ENCODE assay signal across 30 mouse cellular contexts in genomic region chr2:150623957-150624356, GRCm38 (mm10). TPM values are rescaled to one million over a fixed set of nuclear protein-coding genes. Genes with fewer than 3 reads are reported as not detected.
"Had no signal": no experiment of that assay in that cellular context is flagged by ENCODE, and none has a peak within 500 bp of the region (broad histone marks: within the 10 kb centered on the region; RNA-seq: fewer than 3 reads in every experiment).

No protein-coding gene starts in this region.

- ATAC-seq: hindbrain, embryonic 16.5 days; inflammation-experienced regulatory T-cells, adult 6 months; intestine, embryonic 15.5 days; intestine, postnatal 0 days had no signal

- H3K27ac ChIP-seq: heart, embryonic 10.5 days; hindbrain, embryonic 12.5 days; hindbrain, embryonic 14.5 days; intestine, embryonic 15.5 days; kidney, postnatal 0 days; limb, embryonic 13.5 days; limb, embryonic 15.5 days had no signal

- H3K4me2 ChIP-seq: heart, embryonic 12.5 days; hindbrain, embryonic 12.5 days; hindbrain, embryonic 14.5 days; intestine, embryonic 15.5 days; limb, embryonic 13.5 days; limb, embryonic 15.5 days had no signal

- H3K9ac ChIP-seq: heart, embryonic 12.5 days; hindbrain, embryonic 12.5 days; hindbrain, embryonic 14.5 days; intestine, embryonic 15.5 days; limb, embryonic 13.5 days; limb, embryonic 15.5 days had no signal

- H3K27me3 ChIP-seq: heart, embryonic 12.5 days; hindbrain, embryonic 12.5 days; intestine, embryonic 15.5 days; limb, embryonic 13.5 days; limb, embryonic 15.5 days had no signal

- H3K4me3 ChIP-seq: heart, embryonic 10.5 days; heart, embryonic 12.5 days; hindbrain, embryonic 12.5 days; intestine, embryonic 15.5 days; limb, embryonic 13.5 days; limb, embryonic 15.5 days had no signal

- DNase-seq: gastrocnemius, postnatal 25 days; heart, adult 18-20 months; heart, postnatal 10 days; kidney, adult 18-20 months; kidney, adult 8-10 months; kidney, postnatal 14 days; kidney, postnatal 36 days; layer of hippocampus, adult 9-11 months; layer of hippocampus, postnatal 36 days; left cerebral cortex, postnatal 4 days had no signal

- H3K4me1 ChIP-seq: heart, embryonic 10.5 days; heart, embryonic 12.5 days; hindbrain, embryonic 12.5 days; intestine, embryonic 15.5 days; limb, embryonic 15.5 days had no signal

- H3K9me3 ChIP-seq: heart, embryonic 10.5 days; heart, embryonic 12.5 days; hindbrain, embryonic 12.5 days; intestine, embryonic 15.5 days; limb, embryonic 13.5 days; limb, embryonic 15.5 days had no signal

- H3K36me3 ChIP-seq: heart, embryonic 12.5 days; intestine, embryonic 15.5 days; limb, embryonic 13.5 days had no signal

RNA-seq across cellular contexts. Expression of gene Cst7, which starts 53.7 kb away (rescaled TPM):
- total RNA-seq: gastrocnemius, adult 18-20 months; gastrocnemius, postnatal 25 days; heart, adult 8-10 months; heart, postnatal 10 days; heart, postnatal 25 days; layer of hippocampus, postnatal 14 days; layer of hippocampus, postnatal 36 days; left cerebral cortex, adult 18-20 months; left cerebral cortex, postnatal 10 days; left cerebral cortex, postnatal 25 days; left cerebral cortex, postnatal 4 days; liver, adult 2 months had no signal
- polyA plus RNA-seq: heart, embryonic 14.5 days had no signal
